Mouse (Mus musculus): Measurements from ENCODE around the gene Ogn.

DNA sequence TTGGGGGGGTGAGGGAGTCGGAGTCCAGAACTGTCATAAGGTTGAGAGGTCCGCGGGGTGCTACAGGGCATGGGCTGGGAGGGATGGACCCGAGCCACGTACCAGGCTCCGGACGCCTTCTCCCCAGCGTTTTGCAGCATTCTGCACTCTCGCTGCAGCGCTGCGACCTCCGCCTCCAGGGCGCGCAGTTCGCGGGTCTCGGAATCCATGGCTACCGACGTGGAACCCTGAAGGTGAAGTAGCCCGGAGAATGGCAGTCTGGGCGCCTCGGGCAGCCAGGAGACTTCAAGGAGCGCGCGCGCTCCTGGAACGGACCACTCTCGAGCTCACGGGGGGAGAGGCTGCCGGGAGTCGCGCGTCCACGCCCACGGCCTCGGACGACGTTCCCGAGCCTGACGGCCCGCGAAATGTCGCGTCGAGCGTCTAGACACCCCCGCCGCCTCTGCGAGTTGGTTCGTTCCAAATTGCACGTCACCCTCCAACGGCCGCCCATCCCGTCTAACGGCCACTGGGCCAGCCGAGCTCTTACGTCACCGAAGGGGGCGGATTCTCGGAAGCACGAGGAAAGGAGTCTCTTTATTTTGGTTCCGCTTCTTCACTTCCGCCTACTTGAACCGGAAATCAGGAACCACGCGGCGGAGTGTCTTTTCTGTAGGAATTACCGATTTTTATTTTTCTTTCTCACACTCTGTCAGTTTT is 44.8 kb downstream of the Ogn start, which contains the start of the genes Cenpp and Nol8:
- TF ChIP-seq CTCF (IDR thresholded peaks at IDR 0.05) (no peak), POLR2A (IDR thresholded peaks at IDR 0.05; ENCODE audit: insufficient read depth, low read depth, low read length) (no peak)

Measured in heart, adult 2 months (tissue).